Mouse (Mus musculus) spleen, postnatal 36 days (tissue): ENCODE data around the gene Gm13283.
"Not testable (repeated sequence)": the region's sequence is repeated elsewhere in the genome, so short reads cannot be mapped to it uniquely, and the experiment has no call there.

ENCODE experiments used
- DNase-seq, 2 experiments: peaks; one replicate each; pipeline ENCODE4 v3.0.0; 2022; ENCODE audit warnings: low spot score in 2 of 2, mixed read lengths in 1 of 2

The Gm13283 gene

GRCm38 (mm10) chr4:88759610-88760268 is at the start of gene Gm13283:
Gene Gm13283 (plus strand): TSS chr4:88760119.
- peak; percentile 23 to 41 for DNase-seq

GRCm38 (mm10) chr4:88714281-88714680 is 45.6 kb upstream of the Gm13283 start:
- DNase-seq, result no peak

DNA sequence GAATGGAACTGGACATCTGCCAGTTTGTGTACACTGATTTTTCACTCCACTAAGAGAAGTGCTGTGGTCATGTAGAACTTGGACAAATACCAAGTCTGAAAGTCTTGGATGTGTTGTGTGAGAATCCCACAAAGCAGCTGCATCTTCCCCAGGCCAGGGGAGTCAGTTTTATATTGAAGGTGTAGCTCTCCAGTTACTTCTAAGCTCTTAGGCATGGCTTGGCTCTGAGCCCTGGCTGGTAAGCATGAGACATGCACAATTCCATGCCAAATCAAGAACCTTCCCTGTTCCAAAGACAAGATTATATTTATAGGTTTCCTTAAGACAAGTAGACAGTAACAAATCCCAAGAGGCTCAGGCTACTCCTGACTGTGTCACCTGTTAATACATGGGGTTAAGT is 44.9 kb upstream of the Gm13283 start:
- no peak for DNase-seq

- no peak for DNase-seq
These were observed 41.2 kb upstream of the Gm13283 start for GRCm38 (mm10) chr4:88718715-88719114.

DNA sequence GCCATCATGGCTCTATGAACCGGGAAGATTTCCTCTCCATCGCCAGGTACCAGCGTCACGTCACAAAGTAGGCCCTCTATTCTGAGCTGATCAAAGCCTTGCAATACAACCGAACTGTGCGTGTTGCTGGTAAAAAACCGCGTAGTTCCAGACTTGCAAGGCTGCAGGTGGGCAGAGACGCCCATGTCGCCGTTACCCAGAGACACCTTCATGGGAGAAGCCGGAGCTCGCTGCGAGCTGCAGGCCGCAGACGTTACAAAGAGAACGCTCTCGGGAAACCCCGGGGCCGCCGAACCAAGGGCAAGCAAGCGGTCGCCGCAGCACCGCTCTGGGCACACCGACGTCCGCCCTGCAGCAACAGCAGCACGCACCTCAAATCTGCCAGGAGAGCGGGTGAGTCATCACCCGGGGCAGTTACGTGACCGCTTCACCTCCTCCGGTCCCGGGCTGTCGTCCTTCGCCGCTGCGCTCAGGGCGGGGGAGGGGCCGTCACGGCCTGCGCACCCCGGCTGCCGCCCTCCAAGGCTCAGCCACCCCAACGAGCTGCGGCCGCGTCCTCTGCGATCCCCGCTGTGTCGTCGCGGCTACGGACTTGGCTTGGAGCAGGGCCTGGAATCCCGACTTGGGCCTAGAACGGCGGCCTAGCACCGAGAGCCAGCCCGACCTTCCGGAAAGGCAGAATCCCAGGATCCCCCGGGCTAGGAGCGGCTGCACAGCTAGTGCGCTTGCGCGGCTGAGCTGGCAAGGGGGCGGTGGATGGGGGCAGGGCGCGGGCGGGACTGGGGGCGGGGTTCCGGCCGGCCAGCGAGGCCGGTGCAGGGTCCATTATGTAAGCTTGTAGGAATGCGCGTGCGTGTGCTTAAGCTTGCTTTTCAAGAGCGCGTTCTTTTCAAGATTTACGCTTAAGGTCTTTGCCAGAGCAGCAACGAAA is 37.9 kb upstream of the Gm13283 start, which contains the start of the genes Gm26566 and Klhl9:
Gene Gm26566, plus strand, starts transcription at position 15 of the 931 bp plus-strand sequence.
Gene Klhl9, minus strand, starts transcription at position 675 of the 931 bp plus-strand sequence.
- peak; percentile 83 to 85 for DNase-seq

GRCm38 (mm10) chr4:88723497-88724090 is 36.3 kb upstream of the Gm13283 start:
- no peak for DNase-seq

- peak; percentile 30 to 36 for DNase-seq
These were observed 33.2 kb upstream of the Gm13283 start for GRCm38 (mm10) chr4:88726727-88727126.

GRCm38 (mm10) chr4:88727324-88727723 is 32.6 kb upstream of the Gm13283 start:
- peak; percentile 35 to 43 for DNase-seq

- peak; percentile 21 to 44 for DNase-seq
These were observed 21.4 kb upstream of the Gm13283 start for GRCm38 (mm10) chr4:88738480-88738879.

DNA sequence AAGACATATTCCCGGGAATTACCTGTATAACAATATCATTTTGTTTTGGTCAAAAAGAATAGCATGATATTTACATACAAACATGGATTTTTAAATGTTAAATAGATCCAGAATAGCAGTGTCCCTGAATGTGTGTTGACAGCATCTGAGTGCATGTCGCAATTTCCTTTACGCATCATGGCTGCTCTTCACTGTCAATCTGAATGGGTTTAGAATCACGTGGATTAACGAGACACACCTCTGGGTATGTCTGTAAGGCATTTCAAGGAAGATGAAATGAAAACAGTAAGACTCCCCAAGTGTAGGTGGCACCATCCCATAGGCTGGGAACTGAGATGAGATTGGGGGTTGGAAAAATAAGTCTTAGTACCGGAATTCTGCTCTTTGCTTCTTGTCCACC is 20.9 kb upstream of the Gm13283 start:
- no peak for DNase-seq

- DNase-seq, result no peak
These were observed 18.5 kb upstream of the Gm13283 start for GRCm38 (mm10) chr4:88741426-88741825.

GRCm38 (mm10) chr4:88742771-88743371 is 17.0 kb upstream of the Gm13283 start:
- DNase-seq, result no peak

DNA sequence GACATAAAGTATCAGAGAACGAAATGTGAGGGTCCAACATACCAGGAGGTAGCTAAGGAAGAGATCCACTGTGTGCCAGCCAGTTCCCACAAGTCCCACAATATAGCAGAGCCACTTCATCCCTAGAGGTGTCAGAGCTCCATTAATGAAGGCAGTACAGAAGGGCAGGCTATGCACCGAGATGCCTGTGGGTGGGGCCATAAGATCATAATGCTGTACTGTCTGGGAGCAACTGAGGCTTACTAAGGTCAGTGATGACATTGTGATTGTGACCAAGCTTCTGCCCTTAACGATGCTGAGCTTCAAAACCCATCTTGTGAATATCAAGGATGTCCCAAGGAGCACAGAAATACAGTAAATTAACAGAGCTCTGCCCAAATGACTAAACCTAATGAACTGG is 15.7 kb upstream of the Gm13283 start:
- no peak for DNase-seq

- no peak for DNase-seq
These were observed 10.0 kb upstream of the Gm13283 start for GRCm38 (mm10) chr4:88749926-88750325.

GRCm38 (mm10) chr4:88754818-88755340 is 5.0 kb upstream of the Gm13283 start, which contains the start of gene Gm13271:
Gene Gm13271 (plus strand): TSS chr4:88754868.
- DNase-seq, result peak; percentile 67

GRCm38 (mm10) chr4:88756581-88757513 is 3.1 kb upstream of the Gm13283 start:
- not testable (repeated sequence) for DNase-seq

DNA sequence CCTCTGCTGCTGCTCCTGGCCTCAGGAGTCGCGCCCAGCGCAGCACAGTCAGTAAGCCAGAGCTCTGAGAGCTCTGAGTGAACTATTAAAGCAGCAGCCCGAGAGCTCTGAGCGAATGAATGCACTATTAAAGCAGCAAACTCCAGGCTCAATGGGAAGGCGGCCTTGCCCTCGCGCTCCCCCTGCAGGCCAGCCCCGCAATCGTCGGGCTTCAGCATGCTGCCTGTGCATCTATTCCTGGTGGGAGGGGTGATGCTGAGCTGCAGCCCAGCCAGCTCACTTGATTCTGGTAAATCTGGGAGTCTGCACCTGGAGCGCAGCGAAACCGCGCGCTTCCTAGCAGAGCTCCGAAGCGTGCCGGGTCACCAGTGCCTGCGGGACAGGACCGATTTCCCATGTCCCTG is 2.3 kb upstream of the Gm13283 start:
- DNase-seq, result peak; percentile 82 to 84

- not testable (repeated sequence) for DNase-seq
These were observed 1.2 kb upstream of the Gm13283 start for GRCm38 (mm10) chr4:88758751-88759150.

DNA sequence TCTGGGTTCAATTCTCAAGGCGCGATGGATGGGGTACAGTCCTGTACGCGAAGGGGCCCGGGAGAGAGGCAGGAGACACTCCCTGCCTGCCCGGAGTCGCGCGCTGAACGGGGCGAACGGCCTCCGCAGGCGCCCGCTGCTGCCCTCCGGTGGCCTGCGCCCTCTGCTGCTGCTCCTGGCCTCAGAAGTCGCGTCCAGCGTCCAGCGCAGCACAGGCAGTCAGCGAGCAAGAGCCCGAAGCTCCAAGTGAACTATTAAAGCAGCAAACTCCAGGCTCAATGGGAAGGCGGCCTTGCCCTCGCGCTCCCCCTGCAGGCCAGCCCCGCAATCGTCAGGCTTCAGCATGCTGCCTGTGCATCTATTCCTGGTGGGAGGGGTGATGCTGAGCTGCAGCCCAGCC is 512 bp downstream of the Gm13283 start:
- peak; percentile 55 to 61 for DNase-seq

DNA sequence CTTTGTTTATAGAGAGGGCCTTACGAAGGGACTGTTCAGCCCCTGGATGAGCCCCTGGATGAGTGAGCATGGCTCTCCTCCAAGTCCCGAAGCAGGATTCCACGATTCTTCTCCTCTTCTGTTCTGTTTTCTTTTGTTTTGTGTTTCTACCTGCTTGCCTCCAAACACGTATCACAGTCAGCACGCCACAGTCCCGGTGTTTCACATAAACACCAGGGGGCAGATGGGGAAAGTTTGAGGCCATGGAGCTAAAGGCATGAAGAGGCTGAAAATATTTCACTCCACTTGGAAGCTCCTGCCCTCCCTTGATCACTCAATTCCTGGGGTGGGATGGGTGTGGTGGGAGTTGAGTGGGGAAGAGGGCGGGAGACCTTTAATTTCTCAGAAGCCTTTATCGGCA is 1.9 kb downstream of the Gm13283 start:
- peak; percentile 69 to 73 for DNase-seq
